Mouse (Mus musculus): ENCODE data around the gene Phactr2.

DNA sequence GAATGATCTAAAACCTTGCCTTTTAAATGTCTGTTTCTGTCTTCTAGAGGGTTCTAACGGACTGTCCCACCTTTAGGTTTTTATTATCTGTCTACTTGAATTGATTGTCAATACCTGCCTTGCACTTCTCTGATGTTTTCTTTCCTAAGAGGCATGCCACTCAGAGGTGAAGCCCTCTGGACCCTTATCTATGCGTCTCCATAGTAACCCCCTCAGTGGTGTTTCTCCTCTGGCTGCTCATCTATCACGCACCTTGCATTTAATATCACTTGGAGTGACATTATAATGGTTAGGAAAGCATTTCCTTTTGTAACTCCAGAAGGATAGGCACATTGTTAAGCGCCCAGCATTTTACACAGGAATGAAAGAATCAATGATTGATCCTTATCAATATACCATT, 137.2 kb downstream of the Phactr2 start:
- TF ChIP-seq CTCF (IDR thresholded peaks at IDR 0.05; ENCODE audit: extremely low read depth, insufficient read depth, low read length): no peak
- TF ChIP-seq POLR2A (IDR thresholded peaks at IDR 0.05; ENCODE audit: extremely low read depth, insufficient read depth, low read length): no peak

All from cortical plate, adult 2 months (tissue).